Mouse (Mus musculus) left cerebral cortex, adult 18-20 months (tissue): ENCODE measurements at regions not wholly inside any gene's neighbourhood (a gene's known extent, or its start where the extent isn't known, plus 50 kb on each side); places are given as distances from the start of the nearest gene placed in this dataset.
"Not testable (repeated sequence)": the region's sequence is repeated elsewhere in the genome, so short reads cannot be mapped to it uniquely, and the experiment has no call there.

Experiments
- DNase-seq, 2 experiments: peaks; one replicate each; pipeline ENCODE4 v3.0.0; 2021 to 2022; ENCODE audit warnings: low spot score in 2 of 2, mixed read lengths in 1 of 2

DNA sequence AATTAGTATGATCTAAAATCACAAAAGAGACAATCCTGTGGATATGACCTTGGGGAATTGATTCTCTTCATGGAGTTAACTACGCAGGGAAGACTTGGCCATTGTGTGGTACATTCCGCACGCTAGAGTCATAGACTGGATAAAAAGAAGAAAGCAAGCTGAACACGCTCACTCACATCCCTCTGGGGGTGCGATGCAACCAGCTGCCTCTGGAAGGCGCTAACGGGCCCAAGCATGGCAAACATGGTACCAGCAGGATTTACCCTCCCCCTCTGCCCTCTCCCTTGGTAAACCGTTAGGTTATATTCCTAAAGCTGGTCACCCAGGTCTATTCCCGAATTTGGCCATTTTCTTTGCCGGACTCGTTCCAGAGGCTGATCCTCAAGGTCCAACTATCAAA lies 102.2 kb upstream of the Dazl start:
- no peak for DNase-seq

- no peak for DNase-seq
Measured at GRCm38 (mm10) chr17:50397324-50397723, 103.9 kb upstream of the Dazl start.

- peak; percentile 81 to 89 for DNase-seq
Measured at GRCm38 (mm10) chr17:50407249-50407990, 101.8 kb upstream of the Plcl2 start.

DNA sequence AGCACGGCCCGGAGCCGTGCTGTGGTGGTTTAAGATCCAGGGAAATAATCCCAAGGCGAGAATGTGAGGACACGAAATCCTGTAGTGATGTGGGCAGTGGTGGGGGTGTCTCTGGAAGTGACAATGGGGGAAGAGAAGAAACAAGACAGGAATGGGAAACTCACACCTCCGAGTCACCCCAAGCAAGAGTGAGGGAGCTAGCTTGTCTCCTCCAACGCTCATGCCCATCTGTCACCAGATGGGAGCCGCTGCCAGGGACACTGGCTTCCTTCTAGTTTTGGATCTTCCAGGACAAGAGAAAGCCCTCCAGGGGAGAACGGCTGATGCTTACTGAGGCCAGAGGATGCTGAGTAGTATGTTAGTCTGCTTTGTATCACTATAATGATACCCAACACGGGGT lies 100.6 kb upstream of the Plcl2 start:
- peak; percentile 75 to 86 for DNase-seq

DNA sequence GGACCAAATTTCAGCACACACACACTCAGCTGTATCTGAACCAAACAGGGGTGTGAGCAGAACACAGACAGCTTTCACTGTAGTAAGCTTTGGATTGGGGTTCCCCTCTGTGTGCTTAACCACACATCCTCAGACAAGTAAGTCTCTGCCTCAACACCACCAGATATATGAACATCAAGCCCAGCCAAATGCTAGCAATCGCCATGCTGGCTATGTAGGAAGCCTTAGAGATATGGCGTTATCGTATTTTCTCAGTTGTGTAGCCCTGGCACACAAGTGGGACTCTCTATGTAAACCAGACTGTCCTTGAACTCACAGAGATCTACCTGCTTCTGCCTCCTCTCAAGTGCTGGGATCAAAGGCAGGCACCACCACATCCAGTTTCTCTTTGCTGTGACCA lies 99.9 kb upstream of the Plcl2 start:
- DNase-seq: no peak

GRCm38 (mm10) chr17:50409895-50410294 lies 99.3 kb upstream of the Plcl2 start:
- DNase-seq: no peak

- DNase-seq: no peak
Measured at GRCm38 (mm10) chr17:50410296-50410695, 98.9 kb upstream of the Plcl2 start.

GRCm38 (mm10) chr17:50412446-50412845 lies 96.8 kb upstream of the Plcl2 start:
- DNase-seq: no peak

DNA sequence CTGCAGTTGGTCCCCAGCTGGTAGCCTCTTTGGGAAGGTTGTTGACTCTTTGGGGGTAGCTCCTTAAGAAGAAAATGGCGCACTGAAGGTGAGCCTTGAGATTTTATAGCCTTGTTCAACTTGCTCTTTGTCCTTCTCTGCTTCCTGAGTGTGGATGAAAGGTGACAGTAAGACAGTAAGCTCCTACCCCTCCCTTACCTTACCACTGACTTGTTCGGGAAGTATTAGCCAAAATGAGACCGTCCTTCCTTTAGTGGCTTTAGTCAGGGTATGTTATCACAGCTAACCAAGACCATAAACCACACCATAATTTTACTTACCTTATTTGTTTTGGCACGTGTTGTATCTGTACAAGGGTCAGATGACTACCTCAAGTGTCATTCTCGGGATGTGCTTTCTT lies 95.3 kb upstream of the Plcl2 start:
- DNase-seq: no peak

GRCm38 (mm10) chr17:50415331-50416005 lies 93.7 kb upstream of the Plcl2 start:
- no peak for DNase-seq

GRCm38 (mm10) chr17:50416119-50416518 lies 93.1 kb upstream of the Plcl2 start:
- DNase-seq: no peak

- no peak for DNase-seq
Measured at GRCm38 (mm10) chr17:50416538-50417113, 92.6 kb upstream of the Plcl2 start.

DNA sequence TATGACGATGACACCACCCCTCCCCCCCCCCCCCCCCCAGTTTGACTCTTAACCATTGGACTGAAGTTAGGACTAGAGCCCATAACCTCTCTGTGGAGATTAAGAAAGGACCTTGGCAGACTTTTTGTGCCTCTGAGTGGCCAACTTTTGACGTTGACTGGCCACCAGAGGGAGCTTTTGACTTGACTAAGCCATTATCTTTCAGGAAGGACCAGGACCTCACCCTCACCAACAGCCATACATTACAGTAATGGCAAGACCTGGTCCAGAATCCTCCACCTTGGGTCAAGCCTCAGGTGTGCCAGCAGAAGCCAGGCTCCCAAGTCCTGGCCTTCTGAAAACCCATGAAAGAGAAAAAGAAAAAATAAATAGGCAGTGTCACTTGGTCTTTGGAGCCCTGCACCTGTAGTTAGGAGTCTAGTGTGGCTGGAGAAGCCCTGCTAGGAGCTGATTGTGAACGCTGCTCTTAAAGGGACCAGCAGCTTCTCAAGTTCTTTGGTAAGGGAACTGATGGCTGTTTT lies 90.3 kb upstream of the Plcl2 start:
- peak; percentile 31 to 32 for DNase-seq

DNA sequence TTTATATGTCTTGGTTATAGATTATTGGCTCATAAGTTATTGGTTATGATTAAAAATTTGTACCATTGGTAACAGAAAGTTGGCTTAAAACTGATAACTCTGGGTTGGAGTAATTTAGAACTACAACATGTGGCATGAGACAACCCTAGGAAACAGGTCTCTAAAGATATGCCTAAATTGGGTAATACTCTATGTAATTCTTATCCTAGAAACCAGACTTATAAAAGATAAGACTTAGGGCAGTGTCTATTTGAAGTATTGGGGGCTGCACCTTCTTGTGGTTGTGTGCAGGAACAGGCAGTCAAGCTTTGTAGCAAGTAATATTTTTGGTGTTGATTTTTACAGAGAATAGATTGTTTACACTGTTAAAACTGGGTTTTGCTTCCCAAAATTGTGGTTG lies 89.7 kb upstream of the Plcl2 start:
- not testable (repeated sequence) for DNase-seq

DNA sequence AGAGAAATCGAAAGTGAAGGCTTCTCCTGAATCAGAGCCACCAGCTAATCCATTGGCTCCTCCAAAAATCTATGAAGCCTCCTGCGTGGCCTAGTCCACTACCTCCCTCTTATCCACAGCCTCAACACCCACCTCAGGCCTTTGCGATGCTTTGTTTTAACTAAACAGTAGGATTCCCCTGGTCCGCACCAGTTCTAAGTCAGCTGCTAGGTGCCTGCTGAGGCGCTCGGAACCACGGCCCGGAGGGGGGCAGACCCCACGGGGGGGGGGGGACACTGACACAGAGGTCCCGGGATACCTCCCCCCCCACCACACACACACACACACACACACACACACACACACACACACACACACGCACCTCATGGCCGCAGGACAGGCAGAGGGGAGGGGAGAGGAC lies 89.2 kb upstream of the Plcl2 start:
- DNase-seq: peak in 1 of 2 experiments; percentile 34

DNA sequence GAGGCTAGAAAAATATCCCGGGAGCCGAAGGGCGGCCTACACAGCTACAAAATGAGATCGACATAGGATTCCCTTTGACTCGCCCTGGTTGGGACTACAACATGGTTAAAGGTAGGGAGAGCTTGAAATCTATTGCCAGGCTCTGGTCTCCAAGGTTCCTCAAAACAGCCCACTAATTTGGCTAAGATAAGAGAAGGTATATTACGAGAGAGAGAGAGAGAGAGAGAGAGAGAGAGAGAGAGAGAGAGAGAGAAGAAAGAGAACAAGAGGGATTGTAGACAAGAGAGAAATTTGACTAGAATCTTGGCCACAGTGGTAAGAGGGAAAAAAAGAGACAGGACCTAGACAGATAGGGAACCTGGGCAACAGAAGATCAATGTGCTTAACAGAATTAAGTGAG lies 88.5 kb upstream of the Plcl2 start:
- no peak for DNase-seq

DNA sequence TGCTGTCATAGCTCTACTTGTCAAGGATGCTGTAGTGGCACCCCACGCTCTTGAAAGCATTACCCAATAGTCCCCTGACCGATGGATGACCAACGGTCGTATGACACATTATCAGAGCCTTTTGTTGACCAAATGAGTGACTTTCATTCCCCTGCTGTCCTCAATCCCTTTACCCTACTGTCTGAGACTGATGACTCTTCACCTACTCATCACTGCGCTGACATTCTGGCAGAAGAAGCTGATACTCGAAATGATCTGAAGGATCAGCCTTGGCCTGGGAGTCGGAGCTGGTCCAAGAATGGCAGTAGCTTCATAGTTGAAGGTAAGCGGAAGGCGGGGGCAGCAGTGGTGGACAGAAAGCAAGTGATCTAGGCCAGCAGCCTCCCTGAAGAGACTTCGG lies 87.7 kb upstream of the Plcl2 start:
- DNase-seq: no peak

GRCm38 (mm10) chr17:50425110-50425509 lies 84.1 kb upstream of the Plcl2 start:
- no peak for DNase-seq

DNA sequence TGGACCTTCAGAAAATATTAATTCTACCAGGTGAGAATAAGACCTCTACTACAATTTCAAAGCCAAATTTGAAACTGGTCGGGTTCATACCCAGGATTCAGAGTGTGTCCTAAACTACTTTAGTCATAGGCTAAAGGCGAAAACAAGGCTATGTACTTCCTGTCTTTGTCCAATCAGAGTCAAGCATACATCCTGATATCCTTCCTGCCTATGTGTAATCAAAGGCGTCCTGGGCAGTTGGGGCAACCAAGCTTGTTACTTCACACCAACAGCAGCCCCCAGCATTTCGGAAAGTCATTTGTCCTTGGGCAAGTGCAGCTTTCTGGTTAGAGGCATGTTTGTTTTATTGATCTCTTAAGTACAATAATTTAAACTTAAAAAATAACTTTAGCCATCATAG lies 83.7 kb upstream of the Plcl2 start:
- no peak for DNase-seq

DNA sequence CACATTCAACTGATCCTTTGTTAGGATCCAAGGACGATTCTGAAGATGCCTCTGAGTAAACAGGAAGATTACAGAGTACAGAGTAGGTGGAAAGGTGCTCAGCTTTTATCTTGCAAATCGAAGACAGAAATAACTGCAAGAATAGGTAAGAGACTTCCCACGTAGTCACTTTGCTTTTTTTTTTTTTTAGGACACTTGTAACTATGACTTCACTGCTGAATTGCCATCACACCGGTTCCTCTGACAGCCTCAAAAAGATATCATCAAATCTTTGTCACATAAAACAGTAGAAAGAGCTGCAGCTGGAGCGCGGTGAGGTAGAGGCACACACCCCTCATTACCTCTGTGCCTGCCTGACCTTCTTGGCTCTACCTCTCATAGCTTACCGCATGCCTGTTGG lies 83.1 kb upstream of the Plcl2 start:
- no peak for DNase-seq

GRCm38 (mm10) chr17:50427331-50428003 lies 81.7 kb upstream of the Plcl2 start:
- no peak for DNase-seq
